Mouse (Mus musculus) right cerebral cortex, postnatal 14 days (tissue): ENCODE data around the gene Ccdc12.
"Not testable (repeated sequence)": the region's sequence is repeated elsewhere in the genome, so short reads cannot be mapped to it uniquely, and the experiment has no call there.

Experiments used
- DNase-seq: peaks from one replicate; pipeline ENCODE4 v3.0.0; 2022

The Ccdc12 gene

DNA sequence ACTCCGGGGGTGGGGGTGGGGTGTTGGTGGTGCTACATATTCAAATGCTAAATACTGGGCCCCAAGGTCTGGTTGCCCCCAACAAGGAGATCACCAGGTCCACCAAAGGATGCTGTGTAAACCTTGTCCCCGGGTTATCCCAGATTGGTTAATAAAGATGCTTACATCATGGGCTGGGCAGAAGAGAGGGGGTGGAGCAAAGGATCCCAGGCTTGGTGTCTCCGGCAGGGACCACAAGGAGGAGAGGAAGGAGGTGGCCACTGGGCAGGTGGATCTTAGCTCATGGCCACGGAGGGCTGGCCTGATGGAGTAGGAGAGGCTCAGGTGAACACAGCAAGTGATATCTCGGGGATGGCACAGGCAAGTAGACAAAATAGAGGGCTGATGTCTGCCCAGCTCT, 22.6 kb downstream of the Ccdc12 start:
- DNase-seq = no peak

DNA sequence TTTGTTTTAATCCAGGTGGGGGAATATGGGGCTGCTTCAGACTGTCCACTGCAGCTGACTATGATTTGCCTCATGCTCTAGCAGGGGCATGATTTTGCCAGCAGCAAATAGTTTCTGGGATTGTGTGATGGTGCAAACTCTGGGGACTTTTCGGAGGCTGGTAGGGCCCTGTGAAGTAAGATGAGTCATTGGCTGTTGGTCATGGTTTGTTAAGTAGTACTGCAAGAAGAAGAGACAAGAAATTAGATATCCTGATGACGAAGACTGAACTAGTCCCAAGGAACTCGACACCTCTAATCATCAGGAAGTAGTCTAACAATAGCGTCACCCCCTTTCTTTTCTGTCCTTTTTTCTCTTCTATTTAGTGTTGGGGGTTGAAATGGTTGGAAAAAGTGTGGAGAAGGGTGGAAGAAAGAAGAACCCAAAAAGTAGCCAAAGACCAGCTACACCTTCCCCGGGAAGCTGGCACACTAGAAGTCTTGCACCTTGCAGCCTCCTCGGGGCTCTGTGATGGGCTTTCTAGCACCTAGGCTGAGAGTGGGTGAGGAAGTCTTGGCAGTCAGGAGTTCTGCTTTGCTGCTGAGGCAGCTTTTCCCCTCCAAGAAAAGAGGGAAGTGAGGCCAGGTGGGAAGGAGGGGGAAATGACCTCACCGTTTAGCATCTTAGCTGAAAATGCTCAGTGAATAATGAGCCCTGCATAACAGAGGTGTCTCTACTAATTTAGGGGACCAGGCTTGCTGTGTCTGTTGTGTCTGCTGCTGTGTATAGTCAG, 24.6 kb downstream of the Ccdc12 start:
- no peak for DNase-seq

DNA sequence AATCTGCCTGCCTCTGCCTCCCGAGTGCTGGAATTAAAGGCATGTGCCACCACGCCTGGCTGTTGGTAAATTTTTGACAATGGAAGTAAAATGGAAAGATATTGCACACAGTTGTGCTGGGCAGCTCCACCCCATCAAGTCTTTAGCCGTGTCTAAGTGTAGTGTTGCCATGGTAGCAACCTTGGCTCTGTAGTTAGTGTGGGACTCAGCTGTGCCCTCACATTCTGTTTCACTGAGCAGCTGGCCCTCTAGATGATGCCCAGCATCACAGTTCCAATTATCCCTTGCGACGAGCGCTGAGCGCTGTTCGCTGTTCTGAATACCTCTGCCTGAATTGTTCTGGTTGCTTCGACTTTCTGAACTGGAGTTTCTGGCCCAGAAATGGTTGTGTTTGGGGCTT, 25.5 kb downstream of the Ccdc12 start:
- DNase-seq = no peak

DNA sequence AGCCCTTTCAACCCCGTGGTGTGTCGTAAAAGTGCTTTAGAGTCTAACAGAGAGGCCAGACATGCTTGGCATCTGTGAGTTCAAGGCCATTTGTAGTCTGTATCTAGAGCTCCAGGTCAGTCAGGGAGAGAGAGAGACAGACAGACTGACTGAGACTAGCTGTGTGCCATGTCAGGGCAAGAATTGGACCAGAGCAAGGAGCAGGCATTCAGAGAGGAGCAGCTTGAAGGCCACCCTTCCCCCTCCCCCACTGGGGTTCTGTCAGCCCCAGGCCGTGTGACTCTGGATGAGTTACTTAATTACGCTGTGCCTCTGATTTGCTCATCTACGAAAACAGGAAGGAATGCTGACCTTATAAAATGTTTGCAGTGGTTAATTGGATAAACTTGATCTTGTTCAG, 26.0 kb downstream of the Ccdc12 start:
- DNase-seq = no peak

DNA sequence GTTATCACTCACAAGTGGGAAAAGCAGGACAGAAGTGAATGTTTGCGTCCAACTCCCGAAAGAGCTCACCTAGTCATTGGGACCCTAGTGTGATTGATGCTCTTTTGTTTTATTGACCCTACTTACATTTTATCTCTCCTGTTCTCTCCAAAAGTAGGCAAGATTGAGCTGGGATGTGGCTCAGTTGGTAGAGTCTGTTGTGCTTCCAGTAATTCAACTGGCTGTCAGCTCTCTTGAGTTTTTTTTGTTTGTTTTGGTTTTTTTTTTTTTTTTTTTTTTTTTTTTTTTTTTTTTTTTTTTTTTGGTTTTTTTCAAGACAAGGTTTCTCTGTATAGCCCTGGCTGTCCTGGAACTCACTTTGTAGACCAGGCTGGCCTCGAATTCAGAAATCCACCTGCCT, 26.4 kb downstream of the Ccdc12 start:
- not testable (repeated sequence) for DNase-seq

DNA sequence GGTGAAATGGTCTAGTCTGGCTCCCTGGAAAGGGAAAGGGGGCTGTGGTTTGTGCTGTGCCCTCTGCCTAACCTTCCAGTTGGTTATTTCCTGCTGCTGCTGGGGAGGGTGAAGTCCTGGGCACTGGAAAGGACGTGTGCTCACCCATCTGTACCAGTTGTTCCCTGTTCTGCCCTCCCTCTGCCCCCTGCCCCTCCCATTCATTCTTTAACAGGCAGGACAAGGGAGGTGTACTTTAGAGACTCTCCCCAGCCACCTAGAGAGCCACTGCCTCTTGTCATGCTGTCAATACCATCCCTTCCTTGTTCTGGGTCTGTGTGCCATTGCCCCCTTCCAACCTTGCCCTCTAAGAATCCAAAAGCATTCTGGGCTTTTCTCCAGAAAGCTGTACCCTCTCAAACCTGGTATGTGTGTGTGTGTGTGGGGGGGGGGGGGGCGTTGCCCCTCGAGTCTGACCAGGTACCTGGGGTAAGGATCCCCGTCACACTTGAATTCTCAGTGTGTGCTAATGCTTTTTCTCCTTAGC, 27.3 kb downstream of the Ccdc12 start:
- no peak for DNase-seq

DNA sequence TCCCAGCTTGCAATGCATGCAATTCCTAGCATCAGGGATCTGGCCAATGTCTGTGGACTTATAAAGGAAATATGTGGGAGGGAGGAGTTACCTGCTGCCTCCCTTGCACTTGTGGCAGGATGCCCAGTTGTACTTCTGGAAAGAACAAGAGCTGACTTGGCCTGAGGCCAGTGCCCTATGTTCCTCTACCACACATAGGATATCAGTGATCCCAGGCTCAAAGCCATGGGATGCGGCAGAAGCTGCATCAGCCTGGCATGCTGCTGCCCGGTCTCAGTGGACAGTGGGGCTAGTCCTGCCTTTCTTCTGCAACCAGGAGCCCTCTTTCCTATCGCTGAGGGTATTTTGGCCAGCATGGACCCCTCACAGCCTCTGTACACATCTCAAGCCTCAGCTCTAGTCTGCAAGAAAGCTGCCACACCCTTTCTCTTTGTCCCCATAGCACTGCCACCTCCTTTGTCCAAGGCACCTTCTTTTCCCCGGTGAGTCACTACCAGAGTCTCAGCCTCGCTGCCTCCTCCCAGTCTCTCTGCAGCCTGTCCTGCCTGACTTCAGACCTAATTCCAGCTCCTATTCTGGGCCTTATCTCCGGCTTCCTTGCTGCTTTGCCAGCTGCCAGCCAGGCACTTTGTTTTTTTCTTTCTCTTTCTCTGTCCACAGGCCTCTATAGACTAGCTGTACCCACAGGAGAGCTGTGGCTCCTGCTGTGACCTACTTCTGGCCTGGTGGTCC, 28.0 kb downstream of the Ccdc12 start:
- peak; percentile 76 for DNase-seq

DNA sequence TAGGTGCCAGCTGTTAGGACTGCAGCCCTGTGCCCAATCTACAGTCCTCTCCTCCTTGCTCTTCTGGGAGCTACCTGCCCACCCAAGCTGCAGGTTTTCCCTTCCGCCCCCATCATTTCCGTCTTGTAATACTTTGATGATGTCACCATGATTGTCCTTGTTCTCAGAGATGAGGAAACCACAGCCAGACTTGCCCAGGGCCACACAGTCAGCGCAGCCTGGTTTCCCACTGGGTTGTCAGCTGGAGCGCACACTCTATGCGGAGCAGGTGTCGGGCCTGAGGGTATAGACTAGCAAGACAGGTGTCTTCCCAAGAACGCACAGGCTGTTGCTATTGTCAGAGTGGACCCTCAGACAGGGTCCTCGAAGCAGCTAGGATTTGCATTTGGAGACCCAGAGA, 28.9 kb downstream of the Ccdc12 start:
- no peak for DNase-seq

DNA sequence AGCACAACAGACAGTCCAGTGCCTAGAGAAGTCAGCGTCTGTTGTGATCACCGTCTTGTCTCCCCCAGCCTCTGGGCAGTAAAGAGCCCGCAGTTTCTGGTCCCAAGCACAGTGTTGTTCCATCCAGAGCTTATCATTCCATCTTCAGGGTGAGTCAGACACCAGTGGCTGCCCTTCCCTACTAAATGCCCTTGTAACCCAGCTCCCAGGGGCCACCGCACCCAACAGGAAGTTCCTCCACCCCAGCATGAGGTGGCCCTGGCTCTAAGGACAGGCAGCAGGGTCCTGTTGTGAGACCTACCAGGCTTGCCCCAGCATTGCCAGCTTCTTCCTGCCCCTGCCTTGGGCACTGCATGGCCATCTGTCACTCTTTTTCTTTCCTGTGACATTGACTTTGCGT, 29.3 kb downstream of the Ccdc12 start:
- DNase-seq = no peak

DNA sequence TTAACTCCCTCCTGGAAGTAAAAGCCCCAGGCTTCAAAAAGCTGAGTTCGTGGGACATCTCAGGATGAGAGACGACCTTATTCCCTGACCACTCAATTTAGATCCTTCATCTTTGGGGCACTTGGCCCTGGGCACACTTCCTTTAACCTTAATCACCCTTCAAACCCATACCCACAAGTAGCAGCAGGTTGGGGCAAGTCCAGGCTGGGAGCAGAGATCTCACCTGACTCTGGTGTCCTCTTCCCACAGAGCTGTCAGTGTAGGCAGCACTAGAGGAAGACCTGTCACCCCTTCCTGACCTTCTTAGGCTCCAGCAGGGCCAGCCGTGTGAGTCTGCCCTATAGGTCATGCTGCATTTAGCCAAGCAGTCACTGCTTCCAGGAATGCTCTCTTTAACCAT, 30.2 kb downstream of the Ccdc12 start:
- no peak for DNase-seq

DNA sequence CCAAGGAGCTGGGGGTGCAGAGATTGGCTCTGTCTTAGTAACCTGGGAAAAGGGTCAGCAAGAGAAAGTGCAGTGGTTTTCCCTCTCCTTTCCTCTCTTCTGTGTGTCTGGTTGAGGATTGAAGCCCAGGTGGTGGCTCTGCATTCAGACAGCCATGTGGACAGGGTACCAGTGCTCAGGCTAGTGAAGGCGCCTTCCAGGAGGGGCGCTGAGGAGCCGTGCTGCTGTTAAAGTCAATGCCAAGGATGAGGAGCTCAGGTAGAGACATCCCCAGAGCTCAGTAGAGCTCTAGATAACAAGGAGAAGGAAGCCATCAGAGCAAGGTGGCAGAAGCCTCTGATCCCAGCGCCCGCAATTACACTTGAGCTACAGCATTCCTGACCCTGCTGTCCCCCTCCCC, 30.8 kb downstream of the Ccdc12 start:
- no peak for DNase-seq

DNA sequence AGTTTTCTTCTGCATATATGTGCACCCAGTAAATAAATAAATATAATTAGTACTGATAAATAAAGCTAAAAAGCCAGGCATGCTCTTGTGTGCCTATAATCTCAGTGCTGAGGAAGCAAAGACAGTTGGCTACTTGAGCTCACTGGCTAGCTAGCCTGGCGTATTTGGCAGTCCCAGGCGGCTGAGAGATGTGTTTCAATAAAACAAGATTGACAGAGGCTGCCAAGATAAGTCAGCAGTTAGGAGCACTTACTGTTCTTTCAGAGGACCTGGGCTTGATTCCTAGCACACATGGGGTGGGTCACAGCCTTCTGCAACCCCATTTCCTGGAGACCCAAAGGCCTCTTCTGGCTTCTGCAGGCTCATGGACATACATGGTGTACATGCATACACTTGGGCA, 31.5 kb downstream of the Ccdc12 start:
- DNase-seq = no peak

DNA sequence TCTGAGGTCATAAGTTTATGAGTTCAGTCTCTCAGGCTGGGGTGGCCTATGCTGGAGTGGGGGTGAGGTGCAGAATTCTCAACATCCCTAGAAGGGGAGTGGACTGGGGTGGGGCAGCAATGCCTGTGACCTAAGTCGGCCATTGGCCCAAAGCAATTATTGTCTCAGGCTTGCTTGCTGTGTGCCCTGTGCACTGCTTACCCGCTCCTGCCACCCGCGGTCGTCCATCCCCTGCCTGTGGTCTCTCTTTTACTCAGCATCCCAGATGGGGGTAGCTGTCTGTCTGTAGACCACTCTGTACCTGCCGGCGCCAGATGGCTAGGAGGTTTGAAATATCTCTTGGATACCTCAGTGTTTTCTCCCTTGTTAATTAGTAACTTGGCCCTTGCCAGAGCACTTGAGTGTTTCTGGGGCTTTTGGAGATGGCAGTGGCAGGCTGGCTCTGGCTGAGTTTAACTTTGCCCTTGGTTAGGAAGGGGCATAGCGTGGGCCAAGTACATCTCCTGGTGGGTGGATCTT, 33.0 kb downstream of the Ccdc12 start:
- no peak for DNase-seq

DNA sequence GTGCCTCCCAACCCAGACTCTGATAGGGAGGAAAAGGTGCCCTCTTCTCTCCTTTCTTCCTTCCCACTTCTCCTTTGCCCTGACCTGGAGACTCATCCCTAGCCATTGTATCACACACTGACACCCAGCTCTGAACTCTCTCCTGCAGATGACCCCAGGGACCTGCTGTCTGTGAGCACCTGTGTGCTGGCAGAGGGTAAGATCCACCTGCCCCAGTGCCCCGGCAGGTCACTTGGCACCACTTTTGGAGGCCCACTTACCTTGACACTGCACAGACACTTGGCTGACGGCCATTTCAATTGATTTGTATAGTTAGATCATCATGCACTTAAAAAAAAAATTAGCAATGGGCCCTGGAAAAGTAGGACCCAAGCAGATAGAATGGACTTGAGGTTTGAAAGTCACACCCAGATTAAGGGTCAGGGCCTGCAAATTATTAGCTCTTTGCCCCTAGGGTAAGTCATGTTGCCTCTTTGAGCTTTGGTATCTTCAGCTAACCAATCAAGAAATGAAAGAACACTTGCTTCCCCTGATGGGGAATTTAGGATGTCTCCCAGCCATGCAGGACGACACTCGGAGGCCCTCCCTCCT, 39.0 kb downstream of the Ccdc12 start:
- DNase-seq = no peak

DNA sequence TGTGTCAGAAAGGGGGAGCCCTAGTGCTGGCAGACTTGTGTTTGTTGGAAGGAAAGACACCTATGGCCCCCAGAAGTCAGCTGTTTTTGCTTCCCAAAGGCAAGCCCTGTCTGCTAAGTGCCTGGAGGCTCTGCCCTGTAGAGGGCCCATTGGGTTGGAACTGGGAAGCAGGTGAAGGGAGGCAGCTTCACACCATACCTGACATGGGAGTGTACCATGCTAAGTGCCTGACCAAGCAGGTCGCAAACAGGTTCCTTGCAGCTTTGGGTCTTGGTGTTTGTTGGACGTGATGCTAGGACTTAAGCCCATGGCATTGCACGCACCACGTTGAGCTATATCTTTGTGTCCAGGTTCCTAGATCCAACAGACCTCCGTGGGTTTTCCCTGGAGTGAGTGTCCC, 40.1 kb downstream of the Ccdc12 start:
- no peak for DNase-seq

DNA sequence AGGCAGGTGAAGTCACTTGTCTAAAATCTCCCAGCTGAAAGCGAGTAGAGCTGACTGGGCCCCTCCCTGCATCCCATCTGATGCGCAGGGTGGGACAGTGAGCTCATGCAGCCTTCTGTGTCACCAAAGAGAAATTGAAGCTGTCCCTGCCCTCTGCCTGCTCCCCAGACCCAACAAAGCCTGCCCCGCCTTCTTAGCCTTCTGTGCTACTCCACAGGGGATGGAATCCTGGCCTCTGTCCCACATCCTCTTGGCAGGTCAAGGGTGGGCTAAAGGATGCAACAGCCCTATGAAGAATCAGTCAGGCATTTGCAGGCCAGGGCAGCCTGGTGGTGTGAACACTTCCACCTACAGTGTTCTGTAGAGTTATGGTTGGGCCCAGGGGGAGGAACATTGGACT, 41.2 kb downstream of the Ccdc12 start:
- no peak for DNase-seq

DNA sequence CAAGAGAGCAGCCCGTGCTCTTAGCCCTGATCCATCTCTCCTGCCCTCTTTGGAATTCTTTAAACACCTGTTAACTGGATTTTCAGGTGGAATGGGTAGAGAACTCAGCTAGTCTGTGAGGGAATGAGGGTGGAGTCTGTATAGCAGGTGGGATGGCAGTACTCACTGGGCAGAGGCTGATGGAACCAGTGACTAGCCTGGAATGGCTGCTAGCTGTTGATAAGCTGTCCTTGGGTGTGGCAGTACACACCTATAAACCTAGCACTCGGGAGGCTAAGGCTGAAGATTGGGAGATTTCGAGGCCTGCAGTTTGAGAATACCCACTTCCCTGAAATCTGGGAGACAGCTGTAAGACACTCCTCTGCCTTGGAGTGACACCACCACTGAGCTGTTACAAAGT, 43.3 kb downstream of the Ccdc12 start:
- no peak for DNase-seq

DNA sequence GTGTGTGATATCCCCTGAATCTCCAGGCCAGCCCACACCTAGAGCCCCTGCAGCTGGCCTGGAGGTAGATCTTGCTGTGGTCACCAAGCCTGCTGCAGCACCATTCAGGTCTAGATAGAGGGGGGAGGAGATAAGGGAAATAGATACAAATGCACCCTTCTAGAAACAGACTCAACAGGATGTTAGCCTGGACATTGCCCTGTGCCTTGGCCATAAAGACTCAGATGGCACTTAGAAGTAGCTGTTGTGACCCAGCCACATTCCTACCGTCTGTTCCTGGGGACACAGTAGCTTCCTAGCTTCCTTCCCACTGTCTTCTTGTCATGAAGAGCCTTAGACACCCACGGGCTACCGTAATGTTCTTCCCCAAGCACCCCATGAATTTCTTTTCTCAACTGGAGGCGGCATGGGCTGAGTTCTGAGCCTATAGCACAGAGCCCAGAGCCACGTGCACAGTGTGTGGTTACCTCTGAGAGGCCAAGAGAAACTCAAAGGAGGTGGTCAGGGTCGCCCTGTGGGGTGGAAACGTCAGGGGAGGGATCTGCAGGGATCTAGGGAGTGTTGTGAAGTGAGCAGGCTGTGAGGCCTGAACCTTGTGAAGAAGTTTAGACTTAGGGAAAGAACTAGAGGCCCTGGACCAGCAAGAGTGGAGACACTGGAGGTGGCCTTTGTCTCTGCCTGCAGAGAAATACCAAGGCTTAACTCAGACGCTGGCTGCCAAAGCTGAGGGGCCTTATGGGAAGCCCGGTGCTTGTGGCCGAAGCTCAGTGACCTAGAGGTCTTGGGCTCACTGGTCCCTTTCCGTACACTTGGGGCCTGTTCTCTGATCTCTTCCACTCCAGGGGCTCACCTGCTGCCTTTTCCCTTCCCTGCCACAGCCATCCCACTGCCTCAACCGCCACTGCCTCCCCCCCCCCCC, 45.1 kb downstream of the Ccdc12 start:
- DNase-seq = no peak

DNA sequence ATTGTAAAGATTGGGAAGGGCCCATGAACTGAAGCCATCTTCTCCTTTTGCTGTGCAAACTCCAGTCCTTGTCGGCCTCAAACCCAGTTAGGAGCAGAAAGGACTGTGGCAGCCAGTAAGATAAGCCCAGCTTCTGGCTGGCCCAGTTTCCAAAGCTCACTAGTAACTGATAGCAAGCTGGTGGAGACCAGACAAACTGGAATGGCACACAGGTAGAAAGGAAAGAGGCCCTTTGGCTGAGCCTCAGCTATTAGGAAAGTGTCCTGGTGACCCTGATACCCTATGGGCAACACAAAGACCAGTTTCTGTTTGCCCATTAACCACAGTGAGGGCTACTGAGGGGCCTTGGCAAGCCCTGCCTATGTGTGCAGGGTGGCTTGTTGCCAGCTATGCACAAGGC, 46.5 kb downstream of the Ccdc12 start:
- DNase-seq = no peak

DNA sequence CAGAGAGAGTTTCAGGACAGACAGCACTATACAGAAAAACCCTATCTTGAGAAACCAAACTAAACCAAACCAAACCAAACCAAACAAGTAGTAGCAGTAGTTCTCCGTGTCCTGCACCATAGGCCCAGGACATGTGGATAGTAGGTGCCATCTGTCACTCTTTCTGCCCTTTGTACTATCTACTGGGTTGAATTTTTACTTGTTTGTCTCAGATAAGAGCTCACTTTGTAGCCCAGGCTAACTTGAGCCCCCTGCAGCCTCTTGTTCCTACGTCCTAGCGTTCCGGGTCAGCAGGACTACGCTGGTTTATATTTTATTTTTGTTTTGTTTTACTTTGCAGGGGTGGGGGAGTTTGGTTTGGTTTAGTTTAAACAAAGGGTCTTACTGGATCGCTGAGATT, 47.6 kb downstream of the Ccdc12 start:
- no peak for DNase-seq

DNA sequence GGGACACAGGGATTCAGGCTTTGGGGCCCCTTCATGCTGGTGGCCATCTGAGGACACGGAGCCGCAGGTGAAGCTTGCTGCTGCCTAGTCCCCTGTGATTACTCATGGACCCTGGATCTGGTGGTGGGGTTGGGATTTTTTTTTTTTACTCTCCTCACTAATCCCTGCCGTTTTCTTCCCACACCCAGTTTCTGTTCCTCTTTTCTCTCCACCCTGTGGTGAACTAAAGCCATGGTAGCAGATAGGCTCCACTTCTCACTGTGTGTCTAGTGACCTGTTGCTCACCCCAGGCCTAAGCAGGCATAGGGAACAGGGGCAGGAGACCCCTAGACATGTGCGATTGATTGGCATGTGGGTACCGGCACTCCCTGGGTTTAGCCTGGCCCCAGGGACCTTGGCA, 50.5 kb downstream of the Ccdc12 start:
- no peak for DNase-seq

DNA sequence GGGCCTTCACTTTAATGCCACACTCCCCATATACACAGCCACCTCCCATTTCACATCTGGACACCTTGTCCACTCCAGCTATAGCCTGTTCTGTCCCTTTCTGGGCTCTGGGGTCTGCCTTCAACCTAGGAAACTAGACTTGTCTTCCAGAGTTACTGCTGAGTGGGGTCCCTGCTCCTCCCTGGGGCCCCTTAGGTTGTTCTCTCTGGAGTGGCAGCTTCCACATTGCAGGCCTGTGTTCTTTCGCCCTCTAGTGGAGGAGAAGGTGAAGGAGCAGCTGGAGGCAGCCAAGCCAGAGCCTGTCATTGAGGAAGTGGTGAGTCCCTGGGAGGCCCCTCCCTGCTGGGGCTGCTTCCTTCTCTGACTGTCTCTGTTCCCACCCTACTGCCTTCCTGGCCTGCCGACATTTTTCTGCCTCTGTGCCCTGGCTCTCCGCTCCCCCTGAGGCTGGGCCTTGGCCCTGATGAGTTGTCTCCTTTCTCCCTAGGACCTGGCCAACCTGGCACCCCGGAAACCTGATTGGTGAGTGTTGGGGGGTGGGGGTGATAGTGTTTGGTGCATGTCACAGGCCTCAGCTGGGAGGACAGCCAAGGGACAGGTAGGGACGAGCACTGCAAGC, 53.4 kb downstream of the Ccdc12 start:
- DNase-seq = peak; percentile 67
